Mouse (Mus musculus) mouse embryonic stem cell (cell line): ENCODE results near the gene Msto1.
"Not testable (repeated sequence)": the region's sequence is repeated elsewhere in the genome, so short reads cannot be mapped to it uniquely, and the experiment has no call there.

Source experiments
- in situ Hi-C, 2 experiments: fragments of 300-500 bp; cut with MboI; formaldehyde crosslinking; loops; 1 replicate in 1 of 2; 3 replicates in 1 of 2; pipeline ENCODE4 v1.14.3; 2019 to 2020; ENCODE audit warnings: low sequenced_read_pairs in 2 of 2, low pct_unique_long_range_greater_than_20kb in 1 of 2, mixed read lengths in 1 of 2; ENCODE audit not compliant: unreplicated experiment in 1 of 2

Gene Msto1

DNA sequence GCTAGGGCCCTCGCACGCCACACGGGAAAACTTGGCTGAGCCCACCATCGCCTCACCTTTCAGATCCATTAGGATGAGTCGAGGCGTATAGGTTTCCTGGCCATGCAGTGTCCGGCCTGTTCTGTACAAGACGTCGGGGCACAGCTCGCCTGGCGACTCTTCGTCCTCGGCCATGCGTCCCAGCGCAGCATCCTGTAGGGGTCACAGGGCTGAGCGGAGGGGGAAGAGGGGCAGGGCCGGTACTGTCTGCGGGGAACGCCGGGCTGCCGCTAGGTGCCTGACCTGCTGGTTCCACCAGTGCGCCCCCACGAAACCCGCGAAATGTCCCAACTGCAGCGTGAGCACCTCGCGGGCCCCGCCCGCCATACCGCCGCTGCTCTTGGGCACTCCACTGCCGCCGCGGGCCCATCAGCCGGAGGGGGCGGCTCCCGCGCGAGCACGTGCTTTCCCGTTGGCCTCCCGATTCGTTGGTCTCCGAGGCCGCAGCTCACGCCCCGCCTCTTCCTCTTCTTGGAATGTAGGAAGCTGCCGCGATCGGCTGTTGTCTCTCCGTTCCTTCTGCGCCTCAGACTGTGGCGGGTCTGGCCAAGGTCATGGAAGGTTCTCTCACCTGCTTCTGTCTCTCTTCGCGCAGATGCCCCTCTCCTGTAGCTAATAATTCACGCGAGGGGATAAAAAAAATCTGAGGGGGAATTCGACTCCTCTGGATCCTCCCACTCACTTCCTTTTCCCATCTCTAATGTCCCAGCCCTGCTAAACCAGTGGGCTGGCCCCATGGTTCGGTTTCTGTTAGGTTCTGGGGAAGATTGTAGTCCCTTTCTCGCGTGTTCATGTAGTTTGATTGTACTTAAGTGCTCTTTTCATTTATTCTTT is at the start of gene Msto1:
Msto1 (minus strand) TSS at position 489 of the 873 bp plus-strand sequence.
- in situ Hi-C loops = no loop called here

GRCm38 (mm10) chr3:88963211-88963610 is 49.4 kb upstream of the Msto1 start:
- in situ Hi-C loops = not testable (repeated sequence)

GRCm38 (mm10) chr3:88953736-88954135 is 39.9 kb upstream of the Msto1 start:
- in situ Hi-C loops = no loop called here

DNA sequence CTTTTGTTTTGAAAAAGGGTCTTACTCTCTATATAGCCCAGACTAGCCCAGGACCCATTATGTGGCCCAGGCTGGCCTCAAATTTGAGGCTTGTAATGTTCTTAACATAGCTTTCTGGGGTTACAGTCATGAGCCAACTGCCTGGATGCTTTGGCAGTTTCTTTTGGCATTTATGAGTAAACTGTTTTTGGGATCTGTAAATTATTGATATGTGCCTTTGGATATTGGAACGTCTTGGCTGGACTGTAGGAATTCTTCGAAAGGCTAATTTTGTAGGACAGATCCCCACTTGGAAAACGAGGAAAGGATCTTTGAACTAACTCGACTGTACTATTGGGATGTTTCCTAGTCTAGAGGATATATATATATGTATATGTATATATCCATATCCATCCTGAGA is 39.4 kb upstream of the Msto1 start:
- in situ Hi-C loops = no loop called here

GRCm38 (mm10) chr3:88951327-88951800 is 37.6 kb upstream of the Msto1 start:
- in situ Hi-C loops = no loop called here

DNA sequence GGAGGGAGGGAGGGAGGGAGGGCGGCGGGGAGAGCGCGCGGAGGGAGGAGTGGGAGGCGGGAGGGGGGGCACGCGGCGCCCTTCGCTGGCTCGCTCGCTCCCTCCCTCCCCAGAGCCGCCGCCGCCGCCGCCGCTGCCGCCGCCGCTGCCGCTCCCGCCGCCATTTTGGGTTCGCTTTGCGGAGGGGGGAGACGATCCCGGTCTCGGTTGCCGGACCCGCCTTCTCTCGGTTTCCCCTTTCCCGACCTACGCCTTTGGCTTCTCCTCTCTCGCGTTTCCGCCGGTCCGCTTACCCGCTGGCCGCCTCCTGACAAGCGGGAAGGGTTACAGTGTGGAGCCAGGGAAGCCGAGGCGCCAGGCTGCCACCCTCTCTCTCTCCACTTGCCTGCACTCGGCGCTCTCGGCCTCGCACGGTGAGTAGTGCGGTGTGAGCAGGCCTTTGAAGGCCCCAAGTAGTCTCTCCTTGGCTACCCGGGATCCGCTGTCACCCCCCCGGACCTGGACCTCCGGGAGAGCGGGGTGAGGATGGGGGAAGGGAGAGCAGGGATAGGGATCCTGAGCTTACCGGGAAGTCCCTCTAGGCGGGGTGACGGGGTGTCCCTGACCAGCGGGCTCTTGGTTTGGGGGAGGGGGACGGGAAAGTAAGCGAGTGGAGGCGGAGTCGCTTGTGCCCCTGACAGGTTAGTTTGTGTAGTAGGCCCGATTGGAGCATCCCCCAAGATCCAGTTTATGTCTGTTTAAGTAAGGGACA is 37.0 kb upstream of the Msto1 start, which contains the start of the genes Ash1l and Dap3:
Ash1l (plus strand) TSS at position 47 of the 751 bp plus-strand sequence.
Dap3 (minus strand) TSS at position 606 of the 751 bp plus-strand sequence.
- in situ Hi-C loops = no loop called here

DNA sequence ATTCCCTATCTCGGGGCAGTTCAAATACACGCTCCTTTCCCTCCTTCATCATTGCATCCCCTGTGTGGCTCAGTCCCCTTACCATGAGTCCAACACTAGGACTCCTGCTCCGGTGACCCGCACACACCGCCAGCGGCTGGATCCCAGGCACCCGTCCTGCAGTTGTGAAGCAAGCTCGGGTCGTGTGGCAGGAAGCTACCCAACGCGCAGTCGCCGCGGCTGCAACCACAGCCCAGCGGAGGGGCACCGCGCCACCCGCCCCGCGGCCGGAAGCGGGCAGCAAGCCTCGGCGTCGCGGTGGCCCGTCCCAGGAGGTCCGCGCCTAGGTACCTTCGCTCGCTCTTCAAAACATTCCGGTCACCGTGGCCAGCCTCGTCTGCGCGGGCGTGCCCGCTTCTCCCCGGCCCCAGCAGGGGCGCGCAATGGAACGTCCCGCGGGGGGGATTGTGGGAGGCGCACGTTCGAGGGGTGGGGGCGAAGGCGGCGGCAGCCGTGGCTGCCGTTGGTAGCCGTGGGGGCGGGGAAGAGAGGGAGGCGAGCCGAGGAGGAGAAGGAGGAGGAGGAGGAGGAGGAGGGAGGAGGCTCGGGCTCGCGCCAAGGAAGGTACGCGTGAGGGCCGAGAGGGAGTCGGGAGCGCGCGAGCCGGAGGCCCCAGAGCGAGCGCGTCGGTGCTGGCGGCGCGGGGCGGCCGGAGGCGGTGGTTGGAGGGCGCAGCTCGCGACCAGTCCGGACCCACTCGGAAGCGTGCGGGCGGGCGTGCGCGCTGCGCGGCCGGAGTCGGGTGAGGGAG is 36.2 kb upstream of the Msto1 start:
- in situ Hi-C loops = no loop called here

DNA sequence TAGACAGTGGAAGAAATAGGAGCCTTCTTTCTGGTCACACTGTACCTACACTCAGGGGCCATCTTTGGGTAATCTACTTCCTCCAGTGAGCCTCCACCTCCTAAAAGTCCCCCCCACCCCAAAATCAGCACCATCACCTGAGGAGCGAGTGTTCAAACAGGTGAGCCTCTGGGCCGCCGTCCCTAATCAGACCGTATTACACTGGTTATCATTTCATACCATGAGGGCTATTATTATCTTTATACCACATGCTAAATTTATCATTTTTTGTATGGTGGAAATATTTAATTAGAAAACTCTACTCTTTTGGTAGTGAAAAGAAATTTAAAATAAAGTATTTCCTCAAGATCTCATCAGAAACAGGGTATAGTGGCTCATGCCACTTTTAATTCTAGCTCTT is 30.3 kb upstream of the Msto1 start:
- in situ Hi-C loops = no loop called here

- in situ Hi-C loops = no loop called here
Observed at GRCm38 (mm10) chr3:88942316-88942880, 28.6 kb upstream of the Msto1 start.

- in situ Hi-C loops = no loop called here
Observed at GRCm38 (mm10) chr3:88939749-88940148, 25.9 kb upstream of the Msto1 start.

DNA sequence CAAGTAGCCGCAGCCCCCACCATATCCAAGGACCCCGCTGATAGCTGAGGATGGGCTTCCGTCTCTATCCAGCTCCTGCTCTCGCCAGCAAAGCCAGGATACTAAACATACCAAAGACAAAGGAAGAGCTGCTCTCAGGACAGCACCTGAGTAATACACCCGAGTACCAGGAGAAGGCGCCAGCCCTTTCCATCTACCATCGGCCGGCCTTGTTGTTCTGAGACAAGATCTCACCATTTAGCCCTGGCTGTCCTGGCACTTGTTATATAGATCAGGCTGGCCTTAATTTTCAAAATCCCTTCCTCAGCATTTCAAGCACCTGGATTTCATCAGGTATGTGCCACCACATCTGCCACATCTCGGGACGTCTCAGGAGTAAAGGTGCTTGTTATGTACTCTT is 25.3 kb upstream of the Msto1 start:
- in situ Hi-C loops = no loop called here

DNA sequence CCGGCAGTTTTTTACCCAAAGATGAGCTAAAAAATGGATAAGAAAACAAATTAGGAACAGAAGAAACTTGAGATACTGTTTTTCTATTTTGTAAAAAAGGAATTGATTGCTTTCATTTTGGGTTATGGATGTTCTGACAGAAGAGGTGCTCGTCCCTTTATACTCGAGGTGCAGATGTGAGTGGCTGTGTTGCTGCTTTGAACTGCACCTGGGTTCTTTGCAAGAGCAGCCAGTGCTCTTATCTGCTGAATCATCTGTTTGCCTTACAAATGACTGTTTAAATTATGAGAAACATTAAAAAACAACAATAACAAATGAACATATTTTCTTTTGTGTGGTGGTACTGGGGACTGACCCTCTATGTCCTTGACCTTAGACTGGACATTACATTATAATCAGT is 15.7 kb upstream of the Msto1 start:
- in situ Hi-C loops = no loop called here

DNA sequence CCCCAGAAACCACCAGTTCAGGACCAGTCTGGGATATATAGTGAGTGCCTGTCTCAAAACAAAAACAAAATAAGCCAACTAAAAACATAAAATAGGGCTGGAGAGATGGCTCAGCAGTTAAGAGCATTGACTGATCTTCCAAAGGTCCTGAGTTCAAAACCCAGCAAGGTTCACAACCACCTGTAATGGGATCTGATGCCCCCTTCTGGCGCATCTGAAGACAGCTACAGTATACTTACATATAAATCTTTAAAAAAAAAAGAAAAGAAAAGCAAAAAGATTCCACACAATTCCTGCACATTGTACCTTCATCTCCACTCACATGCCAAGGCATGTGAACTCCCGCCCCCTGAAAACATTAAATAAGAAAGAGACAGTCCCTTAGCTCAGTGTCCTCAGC is 11.9 kb upstream of the Msto1 start:
- in situ Hi-C loops = no loop called here

DNA sequence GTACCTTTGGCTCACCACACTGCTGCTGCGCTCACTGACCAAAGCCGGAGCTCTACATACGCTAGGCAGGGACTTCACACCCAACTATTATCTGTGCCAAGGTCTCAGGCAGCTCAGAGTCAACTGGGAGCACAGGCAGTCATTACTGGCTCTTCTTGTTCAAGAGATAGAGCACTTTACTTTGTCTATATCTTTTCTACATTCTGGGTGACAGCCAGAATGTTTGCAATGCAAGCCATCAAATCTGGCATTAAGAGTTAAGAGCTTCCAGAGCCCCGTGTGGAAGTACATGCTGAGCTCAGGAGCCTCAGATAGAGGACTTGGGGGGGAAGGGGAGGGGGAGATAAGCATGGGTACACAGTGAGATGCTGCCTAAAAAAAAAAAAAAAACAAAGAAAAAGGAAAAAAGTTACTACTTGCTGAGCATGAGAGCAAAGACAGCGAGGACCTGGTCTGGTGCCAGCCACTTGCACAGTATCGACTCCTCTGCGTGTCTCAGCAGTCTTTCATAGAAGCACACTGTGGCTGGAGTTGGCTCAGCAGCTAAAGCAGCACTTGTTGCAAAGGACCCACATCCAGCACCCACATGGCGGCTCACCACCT is 10.3 kb upstream of the Msto1 start:
- in situ Hi-C loops = no loop called here

- in situ Hi-C loops = no loop called here
Observed at GRCm38 (mm10) chr3:88921411-88921810, 7.6 kb upstream of the Msto1 start.

DNA sequence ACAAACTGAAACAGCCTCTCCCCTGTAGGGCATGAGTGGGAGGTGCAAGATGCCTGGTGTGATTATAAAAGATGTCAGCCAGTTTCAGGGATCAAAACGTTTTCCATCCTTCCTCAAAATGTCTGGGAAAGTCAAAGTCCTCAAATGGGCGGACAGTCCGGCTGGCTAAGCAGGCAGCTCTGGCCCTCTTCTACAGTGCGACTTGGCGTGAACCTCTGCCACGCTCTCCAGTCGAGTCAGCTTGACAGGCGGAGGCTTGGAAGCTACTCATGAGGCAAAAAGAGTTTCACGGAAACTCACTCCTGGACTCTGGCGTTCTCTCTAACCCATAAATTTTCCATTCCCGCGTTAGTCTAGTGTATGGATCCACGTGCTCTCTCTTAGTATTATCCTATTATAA is 5.2 kb upstream of the Msto1 start:
- in situ Hi-C loops = no loop called here

- in situ Hi-C loops = no loop called here
Observed at GRCm38 (mm10) chr3:88914384-88914810, 598 bp upstream of the Msto1 start.

- in situ Hi-C loops = no loop called here
Observed at GRCm38 (mm10) chr3:88912585-88912984, 1.2 kb downstream of the Msto1 start.
